Mouse (Mus musculus) adrenal gland (tissue): ENCODE results near the gene Lamb3.

ENCODE experiments used
- intact Hi-C: fragments of 180-260 bp; cut with DNase I; formaldehyde crosslinking; loops from one replicate; pipeline ENCODE4 v1.15.1; 2025
- long read RNA-seq, 2 experiments: library from polyadenylated mRNA; unstranded; transcript quantifications; one replicate each; pipeline ENCODE4 v2.0.0; 2020; ENCODE audit warnings: borderline replicate concordance in 1 of 2; ENCODE audit not compliant: insufficient replicate concordance in 1 of 2

Lamb3 gene
- long read RNA-seq, experiment 1, result 0 reads
- long read RNA-seq, experiment 2, result 0 reads

DNA sequence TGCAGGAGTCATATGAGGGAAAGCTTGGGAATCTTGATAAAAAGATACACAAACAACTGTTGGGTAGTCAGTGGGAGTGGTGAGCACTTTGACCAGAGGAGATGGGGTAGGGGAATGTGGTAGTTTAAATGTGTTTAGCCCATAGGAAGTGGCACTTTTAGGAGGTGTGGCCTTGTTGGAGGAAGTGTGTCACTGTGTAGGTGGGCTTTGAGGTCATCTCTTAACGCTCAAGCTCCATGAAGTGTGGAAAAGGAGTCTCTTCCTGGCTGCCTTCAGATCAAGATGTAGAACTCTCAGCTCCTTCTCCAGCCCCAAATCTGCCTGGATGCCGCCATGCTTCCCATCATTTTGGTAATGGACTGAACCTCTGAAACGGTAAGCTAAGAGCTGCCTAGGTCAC lies at the start of gene Lamb3:
Gene Lamb3, plus strand, starts transcription at position 197 of the 400 bp plus-strand sequence.
- intact Hi-C loops, result loop anchor here (5.0 kb wide), 1 partner anchor 170 kb away; no protein-coding TSS in a partner anchor

DNA sequence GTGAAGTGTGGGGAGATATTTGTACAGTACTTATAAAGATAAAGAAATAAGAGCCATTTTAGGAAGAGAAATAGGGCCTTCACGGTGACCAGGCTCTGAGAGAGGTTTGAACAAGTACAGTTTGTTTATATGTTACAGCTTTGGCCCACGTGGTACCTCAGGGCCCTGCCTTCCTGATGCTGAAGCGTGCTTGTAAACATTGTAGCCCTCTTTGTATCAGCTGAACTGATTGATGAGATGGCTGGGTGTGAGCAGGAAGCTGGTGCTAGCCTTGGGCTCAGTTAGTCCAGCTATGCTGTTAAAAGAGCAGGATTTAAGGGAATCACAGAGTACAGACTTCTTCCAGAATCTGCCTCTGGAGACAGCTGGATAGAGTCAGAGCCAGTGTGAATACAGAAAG lies 48.3 kb upstream of the Lamb3 start:
- intact Hi-C loops, result no loop called here

DNA sequence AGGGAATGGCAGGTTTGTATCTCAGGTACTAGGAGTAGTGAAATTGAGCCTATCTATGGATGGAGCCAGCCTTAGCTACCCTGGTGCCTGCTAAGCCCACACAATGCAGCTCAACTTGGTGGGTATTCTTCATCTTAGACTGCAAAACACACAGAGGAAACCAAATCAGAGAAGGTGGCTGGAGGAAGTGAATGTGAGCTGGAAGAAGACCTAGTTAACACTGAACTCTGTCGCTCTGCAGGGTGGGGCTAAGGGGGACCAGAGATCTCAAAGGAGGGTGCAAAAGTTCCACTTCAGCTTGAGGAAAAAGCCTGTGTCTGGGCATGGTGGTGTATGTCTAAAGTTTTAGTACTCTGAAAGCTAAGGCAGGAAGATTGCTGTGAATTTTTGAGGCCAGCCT lies 47.9 kb upstream of the Lamb3 start:
- intact Hi-C loops, result no loop called here

DNA sequence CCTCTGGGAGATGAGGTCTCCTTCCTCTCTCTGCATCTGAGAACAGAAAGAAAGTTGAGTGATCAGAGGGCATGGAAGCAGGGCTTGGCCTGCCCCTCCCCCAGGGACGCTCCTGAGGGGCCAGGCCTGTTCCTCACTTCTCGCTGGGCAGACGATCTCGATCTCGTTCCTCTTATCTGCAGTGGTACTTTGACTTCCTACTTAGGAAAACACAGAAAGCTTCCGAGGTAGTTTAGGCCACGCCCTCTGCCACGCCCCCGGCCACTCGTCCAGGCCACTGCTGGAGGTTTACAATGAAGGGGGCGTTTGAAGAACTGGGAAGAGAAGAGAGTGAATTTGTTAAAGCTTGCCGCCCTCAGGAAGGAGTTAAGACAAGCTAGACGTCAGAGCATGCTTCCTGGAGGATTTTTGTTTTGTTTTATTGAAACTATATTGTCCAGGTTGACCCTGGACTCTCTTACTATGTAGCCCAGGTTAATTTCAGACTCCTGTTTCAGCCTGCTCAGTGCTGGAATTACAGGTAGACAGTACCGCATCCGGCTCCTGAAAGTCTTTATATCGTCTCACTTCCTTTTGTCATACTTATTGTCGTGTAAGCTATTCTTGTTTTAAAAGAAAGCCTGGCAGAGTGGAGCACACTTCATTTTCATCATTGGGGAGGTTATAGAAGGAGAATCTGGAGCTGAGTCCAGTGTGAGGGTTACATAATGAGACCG lies 47.0 kb upstream of the Lamb3 start:
- intact Hi-C loops, result no loop called here

DNA sequence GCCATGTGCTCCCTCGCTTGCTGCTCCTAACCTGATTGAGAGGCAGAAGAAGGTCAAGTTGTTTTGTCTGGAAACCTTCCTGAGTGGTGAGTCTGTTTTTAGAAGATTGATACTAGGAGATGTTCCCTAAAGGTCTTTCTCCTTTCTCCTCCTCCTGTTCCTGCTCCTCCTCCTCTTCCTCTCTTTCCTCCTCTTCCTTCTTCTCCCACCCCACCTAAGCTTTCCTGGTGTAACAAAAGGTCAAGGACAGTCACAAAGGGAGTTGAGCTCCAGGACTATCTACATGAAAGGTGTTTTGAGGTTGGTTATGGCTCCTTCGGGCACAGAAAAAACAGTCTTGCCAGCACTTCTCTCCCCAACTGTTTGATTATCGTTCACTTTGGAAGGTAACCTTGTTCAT lies 39.8 kb upstream of the Lamb3 start, which contains the start of gene A130010J15Rik:
Gene A130010J15Rik, plus strand, starts transcription at position 301 of the 400 bp plus-strand sequence.
- intact Hi-C loops, result no loop called here

DNA sequence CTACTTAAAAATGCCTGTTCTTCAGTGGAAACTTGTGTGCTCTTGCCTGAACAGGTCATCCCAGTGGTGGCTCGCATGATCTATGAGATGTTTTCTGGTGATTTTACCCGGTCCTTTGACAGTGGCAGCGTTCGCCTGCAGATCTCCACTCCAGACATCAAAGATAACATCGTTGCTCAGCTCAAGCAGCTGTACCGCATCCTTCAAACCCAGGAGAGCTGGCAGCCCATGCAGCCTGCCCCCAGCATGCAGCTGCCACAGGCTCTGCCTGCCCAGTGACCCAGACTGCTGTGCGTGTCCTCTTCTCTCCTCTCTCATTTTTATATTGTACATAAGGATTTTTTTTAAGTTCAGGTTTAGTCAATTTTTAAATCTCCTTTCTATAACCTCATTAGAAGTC lies 38.3 kb upstream of the Lamb3 start:
- intact Hi-C loops, result no loop called here

DNA sequence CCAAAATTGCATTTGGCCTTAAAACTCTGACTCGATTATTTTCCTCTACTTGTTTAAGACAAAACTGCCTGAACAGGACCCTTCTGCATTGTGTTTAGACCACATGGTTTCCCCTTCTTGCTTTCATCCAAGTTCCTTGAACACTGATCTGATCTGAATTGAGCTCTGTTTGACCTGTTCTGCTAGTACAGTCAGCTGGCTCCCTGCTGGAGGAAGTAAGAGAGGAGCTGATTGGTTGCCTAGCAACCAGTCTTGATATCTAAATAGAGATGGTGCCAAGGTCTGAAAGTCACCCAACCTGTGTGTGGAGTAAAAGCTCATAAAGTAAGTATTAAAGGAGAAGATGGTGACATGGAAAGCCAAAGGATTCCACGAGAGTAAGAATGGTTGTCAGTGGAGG lies 37.6 kb upstream of the Lamb3 start:
- intact Hi-C loops, result loop anchor here (5.0 kb wide), 1 partner anchor 38 kb away; the partner anchor contains the start of gene Diexf

DNA sequence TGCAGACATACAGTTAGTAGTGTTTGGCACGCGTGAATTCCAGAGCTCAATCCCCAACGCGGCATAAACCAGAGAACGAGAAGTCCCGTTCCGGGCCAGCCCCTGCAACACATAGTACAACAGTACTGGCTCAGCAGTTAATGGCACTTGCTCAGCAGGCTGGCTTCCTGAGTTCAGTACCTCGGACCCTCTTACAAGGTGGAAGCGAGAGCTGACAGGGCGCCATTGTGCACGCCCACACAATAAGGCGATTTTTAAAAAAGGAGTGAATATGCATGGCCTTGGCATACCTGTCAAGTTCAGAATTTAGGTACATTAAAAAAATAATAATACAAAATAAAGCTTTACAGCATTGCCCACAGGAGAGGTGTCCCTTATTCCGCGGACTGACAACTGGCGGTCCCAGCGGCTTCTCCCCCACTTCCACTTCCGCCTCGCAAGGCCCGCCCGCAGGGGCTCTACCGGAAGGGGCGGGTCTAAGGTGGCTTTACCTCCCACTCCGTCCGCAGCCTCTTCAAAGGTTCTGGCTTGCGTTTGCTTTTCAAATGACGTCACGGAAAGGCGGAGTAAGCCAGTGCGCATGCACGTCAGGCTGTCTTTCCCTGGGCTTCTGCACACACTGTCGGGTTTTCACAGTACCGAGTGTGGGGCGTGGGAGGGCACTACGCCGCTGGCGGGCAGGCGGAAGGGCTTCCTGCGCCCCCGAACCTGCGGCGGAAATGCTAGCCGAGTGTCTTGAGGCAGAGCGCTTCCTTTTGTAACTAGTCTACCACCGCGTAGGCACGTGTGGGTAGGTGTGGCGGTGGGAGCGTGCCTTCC lies 34.3 kb upstream of the Lamb3 start:
- intact Hi-C loops, result loop anchor here (5.0 kb wide), 1 partner anchor 41 kb away; the partner anchor contains the start of gene Diexf

DNA sequence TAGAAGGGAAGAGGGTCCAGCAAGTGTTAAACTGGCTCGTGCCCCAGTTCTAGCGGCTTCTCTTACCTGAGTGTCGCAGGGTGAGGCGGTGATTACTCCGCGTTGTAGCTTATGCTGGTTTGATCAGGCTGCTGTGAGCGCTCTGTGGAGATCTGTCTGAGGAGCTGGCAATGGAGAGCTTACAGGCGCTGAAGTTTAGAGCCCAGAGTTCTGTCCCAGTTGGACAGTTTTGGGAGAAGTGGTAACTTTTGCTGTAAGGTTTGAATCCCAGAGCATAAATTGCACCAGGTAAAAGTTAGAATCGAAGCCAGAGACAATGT lies 33.7 kb upstream of the Lamb3 start:
- intact Hi-C loops, result loop anchor here (5.0 kb wide), 1 partner anchor 41 kb away; the partner anchor contains the start of gene Diexf

DNA sequence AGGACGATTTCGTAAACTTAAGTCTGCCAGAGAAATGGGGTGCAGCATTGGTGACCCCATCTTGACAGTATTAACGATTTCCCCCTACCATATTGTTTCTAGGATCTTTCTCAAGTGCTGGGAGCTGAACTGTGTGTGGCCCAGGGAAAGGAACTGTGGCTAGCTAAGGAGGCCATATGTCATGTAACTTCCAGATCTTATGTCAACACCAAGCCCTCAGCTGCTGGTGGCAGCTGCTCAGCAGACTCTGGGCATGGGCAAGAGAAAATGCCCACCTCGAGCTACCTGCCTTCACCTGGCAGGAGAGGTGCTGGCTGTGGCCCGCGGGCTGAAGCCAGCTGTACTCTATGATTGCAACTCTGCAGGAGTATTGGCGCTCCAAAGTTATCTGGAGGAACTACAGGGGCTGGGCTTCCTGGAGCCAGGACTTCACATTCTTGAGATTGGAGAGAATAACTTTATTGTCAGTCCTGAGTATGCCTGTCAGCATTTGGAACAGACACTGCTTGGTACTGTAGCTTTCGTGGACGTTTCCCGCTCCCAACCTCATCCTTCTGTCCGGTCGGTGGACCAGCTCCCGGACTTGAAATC lies 33.3 kb upstream of the Lamb3 start:
- intact Hi-C loops, result loop anchor here (5.0 kb wide), 1 partner anchor 42 kb away; the partner anchor contains the start of gene Diexf

DNA sequence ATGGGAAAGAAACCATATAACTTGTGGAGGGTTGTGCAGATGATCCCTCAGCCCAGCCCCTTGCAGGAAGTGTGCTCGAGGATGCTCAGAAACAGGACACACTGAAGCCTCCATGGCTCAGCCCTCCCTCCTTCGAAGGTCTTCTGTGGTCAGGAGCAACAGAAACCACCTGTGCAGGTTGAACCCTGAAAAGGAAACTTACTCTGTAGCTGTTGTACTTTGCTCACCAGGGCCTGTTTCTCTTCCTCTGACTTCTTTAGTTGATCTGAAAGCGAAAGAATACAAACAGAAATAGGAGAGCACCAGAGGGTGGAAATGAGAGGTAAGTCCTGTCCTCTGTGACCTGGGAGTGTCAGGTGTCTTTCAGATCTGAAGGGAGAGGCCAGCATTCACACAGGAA lies 26.4 kb upstream of the Lamb3 start:
- intact Hi-C loops, result no loop called here

DNA sequence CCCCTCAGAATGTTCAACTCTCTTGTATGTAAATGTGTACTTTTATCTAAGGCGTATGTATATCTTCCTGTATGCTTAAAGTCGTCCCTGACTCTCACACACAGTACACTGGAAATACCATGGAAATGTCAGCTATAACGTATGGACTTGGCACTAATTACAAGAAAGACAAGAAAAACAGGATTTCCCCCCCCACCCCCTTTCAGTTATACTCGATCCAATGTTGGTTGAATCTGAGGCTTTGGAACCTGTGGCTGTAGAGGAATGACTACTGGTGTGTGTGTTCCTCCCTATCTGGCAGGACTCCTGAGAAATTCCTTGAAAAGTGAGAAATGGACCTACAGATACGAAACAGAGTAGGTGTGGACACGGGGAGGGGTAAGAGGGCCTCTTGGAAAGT lies 19.2 kb upstream of the Lamb3 start:
- intact Hi-C loops, result no loop called here

DNA sequence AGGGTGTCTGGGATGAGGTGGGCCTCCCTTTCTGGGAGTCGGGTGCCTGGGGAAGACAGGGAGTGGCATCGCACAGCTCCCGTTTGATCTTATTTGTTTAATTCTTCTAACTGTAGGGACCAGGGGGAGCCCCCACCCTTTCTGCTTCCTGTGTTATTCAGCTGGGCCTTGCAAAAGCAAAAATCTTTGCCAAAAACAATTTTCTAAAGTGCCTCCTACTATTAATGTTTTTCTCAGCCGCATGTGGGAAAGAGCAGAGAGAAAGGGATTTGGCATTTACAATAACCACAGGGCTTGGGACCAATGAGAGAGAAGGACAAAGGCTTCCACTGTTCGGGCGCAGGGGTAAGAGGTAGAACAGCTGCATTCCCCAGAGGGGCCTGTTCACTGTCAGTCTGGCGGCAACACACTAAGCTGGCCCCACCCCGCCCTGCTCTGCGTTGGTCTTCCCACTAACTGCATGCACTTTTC lies 18.3 kb upstream of the Lamb3 start:
- intact Hi-C loops, result no loop called here

DNA sequence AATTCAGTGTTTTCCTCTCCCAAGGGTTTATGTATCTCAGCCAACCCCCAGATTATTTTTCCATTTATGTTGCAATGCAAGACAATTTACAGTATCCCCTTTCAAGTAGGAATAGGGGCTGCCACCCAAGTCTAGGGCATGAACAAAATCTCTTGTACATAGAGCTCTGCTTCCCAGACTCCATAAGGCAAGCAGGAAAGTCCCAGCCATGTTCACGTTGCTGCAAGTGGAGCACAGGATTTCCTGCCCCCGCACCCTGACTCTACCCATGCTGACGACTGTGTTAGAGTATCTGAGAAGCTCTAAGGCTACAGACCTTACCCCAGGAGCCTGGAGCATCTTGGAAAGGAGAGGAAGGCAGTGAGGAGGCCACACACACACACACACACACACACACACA lies 17.7 kb upstream of the Lamb3 start:
- intact Hi-C loops, result no loop called here

DNA sequence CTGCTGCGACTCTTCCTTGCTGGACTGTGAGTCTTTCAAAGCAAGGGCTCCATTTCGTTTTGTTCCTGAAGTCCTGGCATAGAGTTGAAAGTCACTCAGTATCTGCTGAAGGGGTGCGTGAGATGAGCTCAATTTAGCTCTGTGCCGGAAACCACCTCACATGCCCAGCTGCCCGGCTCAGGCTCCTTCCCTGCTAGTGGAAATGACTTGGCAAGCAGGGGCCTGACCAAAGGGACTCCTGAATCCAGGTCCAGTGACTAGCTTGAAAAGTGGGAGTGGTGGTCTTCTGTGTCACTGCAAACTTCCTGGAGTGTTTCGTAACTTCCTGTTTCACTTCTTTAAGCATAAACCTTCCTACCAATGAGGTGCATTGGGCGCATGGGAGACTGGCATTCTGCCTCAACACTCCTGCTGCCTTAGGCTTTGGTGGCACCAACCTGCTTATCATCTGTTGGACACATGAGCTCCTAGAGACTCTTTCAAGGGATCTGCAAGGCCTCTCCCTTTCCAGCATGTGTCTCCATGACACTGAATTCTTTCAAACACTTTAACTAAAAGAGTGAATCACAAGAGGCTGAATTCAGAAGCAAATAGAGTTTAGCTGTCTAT lies 15.7 kb upstream of the Lamb3 start:
- intact Hi-C loops, result no loop called here

DNA sequence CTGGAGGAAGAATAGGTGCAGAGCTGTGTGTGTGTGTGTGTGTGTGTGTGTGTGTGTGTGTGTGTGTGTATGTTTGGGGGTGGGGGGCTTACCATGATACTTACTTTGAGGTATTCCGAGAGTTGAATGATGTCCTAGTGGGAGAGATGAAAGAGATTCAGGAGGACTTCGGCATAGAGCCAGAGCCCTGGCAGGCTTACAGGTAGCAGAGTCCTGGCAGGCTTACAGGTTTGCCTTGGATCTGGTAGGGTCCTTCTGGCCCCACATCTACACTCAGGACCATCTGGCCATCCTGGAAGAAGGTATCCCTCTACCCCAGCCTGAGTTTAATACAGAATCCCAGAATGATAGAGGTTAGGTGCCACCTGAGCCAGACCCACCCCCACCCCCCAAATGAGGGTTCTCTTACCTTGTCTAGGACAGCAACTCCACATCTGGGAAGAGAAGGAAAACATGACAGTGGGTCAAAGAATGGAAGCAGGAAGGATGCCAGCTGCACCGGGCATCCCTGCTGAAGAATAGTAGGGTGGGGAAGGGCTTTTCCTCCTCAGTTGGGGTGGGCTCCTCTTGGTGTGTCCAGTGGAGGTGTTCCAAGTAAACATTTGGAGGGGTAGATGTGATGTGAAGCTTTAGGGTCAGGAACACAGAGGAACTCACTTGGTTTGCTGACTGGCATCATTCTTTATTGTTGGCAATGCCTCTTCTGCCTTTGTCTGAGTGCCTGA lies 12.9 kb upstream of the Lamb3 start:
- intact Hi-C loops, result no loop called here

DNA sequence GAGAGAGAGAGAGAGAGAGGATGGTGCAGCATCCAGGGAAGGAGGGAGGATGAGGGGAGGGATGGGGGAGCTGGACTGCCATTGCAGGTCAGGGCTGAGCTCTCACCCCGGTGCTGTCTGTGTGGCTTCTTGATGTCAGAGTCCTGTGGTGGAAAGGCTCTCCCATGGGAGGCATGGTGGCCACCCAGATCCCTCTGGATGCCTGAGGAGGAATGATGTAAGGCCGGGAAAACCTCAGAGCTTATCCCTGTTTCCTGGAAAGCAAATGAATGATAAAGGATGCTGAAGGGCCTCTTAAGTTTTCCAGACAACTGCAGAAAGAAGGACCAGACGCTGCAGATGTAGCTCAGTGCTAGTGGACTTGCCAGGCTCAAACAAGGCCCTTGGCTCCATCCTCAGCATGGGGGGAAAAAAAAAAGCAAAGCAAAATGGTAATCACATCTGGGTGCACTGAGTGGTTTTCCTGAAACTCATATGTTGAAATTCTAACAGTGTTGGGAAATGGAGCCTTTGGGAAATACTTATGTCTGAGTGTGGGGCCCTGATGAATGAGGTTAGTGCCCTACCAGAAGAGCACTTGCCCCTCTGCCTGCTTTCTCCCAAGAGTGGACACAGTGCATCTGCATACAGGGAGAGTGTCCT lies 12.2 kb upstream of the Lamb3 start:
- intact Hi-C loops, result no loop called here

DNA sequence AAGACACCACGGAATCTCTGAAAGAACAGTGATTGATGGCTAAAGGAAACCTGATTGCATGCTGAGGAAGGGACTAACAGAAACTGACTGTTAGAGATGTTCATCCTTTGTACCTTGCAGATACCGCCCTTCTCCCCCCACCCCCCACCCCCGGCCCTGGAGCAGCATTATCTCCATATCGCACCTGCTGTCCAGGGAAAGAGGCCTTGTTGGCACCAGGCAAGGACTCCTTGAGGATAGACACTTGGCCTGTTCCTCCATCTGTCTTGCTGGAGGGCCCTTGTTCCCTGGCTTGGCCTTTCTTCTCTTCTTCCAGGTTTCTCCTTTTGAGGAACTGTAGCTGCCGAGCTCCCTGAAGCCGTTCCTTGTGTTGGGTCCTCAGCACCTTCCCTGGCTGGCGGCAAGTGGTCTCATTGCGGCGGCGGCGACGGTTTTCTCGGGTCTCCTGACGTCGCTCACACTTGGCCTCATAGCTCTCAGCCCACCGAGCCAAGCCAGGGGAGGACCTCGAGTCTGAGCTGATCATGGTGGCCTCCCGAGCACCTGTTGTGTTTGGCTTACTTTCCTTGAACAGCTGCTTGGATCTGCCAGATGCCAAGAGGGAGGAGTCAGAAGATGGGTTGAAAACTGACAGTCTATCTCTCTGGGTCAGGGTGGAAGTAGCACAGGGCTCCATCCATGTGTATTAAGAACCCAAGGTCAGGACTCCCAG lies 9.8 kb upstream of the Lamb3 start:
- intact Hi-C loops, result no loop called here

DNA sequence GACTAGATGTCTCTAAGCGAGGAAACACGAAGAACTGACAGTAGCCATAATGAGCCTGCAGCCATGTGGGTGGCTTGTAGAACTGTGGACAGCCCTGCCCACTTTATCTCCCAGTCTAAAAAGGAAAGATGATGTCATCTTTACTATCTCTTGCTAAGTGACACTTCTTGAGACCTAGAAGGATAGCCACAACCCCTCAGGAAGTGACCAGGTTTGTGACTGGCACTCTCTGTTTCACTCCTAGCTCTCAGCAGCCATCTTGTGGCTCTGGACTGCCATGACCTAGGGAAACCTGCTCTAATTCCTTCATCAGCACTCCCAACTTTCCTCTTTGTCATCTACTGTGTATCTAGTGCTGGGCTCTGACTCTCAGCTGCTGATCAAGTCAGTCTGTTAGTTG lies 9.2 kb upstream of the Lamb3 start:
- intact Hi-C loops, result no loop called here
